Mouse (Mus musculus) G1E (cell line): Measurements from ENCODE around the gene Dnase1l3.

ENCODE experiments used
- CTCF ChIP-seq: IDR thresholded peaks from 2 replicates; pipeline ENCODE4 v1.5.1; 2012; ENCODE audit warnings: low read depth, low read length, inconsistent platforms, mixed read lengths
- GATA1 ChIP-seq: IDR thresholded peaks from 2 replicates; pipeline ENCODE4 v1.6.1; 2012; ENCODE audit warnings: borderline replicate concordance, low read length, inconsistent platforms, mixed read lengths
- GATA2 ChIP-seq: IDR thresholded peaks from 2 replicates; pipeline ENCODE4 v1.6.1; 2012; ENCODE audit warnings: low read depth, low read length, inconsistent platforms, borderline replicate concordance
- POLR2AphosphoS5 ChIP-seq: IDR thresholded peaks from 2 replicates; pipeline ENCODE4 v1.6.1; 2012; ENCODE audit warnings: low read depth, low read length, inconsistent platforms; ENCODE audit not compliant: insufficient replicate concordance
- TAL1 ChIP-seq: conservative IDR thresholded peaks from 2 replicates; pipeline ENCODE4 v1.6.1; 2012; ENCODE audit warnings: low read depth, low read length, inconsistent platforms, mixed read lengths

GRCm38 (mm10) chr14:8040179-8040578 lies 45.8 kb upstream of the Dnase1l3 start:
- no peak for TF ChIP-seq CTCF
- no peak for TF ChIP-seq GATA2
- no peak for TF ChIP-seq GATA1
- TF ChIP-seq POLR2AphosphoS5, result no peak
- TF ChIP-seq TAL1, result no peak
